Mouse (Mus musculus) fat pad, adult 2 months (tissue): ENCODE results near the gene Gm49352.
"Not testable (repeated sequence)": the region's sequence is repeated elsewhere in the genome, so short reads cannot be mapped to it uniquely, and the experiment has no call there.

Experiments
- DNase-seq: peaks from one replicate; pipeline ENCODE4 v3.0.0-alpha.2; 2011; ENCODE audit warnings: low read depth, low spot score; ENCODE audit errors: extremely low read depth

Gene Gm49352

DNA sequence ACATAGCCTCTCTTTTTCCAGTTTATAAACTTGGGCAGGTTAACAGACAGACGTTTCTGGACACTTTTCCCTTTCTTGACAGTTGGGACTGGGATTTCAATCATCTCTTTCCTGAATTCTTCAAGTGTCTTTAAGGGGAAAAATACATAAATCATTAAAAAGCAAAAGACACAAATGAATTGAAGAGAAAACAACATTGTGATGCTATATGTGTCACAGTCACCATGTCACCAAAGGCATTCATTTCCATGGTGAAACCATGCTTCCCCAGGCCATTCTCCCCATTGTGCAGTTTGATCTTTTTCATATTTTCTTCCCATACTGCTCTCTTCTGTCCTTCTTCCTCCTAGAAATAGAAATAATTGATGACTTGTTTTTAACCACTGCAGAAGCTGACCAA is at the start of gene Gm49352:
Gene Gm49352, minus strand, starts transcription at position 101 of the 400 bp plus-strand sequence.
- DNase-seq = not testable (repeated sequence)

- no peak for DNase-seq
Measured at GRCm38 (mm10) chr13:61570027-61570426, 2.1 kb upstream of the Gm49352 start, which contains the start of gene Cts3. Gene Cts3 (minus strand): TSS chr13:61570127.

GRCm38 (mm10) chr13:61541631-61542030 is 26.3 kb downstream of the Gm49352 start, which contains the start of gene Ctsm:
Gene Ctsm (minus strand): TSS chr13:61541839.
- no peak for DNase-seq
